Mouse (Mus musculus) mature B cell (primary cell): ENCODE data around the gene Cltb.

ENCODE experiments used
- in situ Hi-C: fragments of 300-500 bp; cut with MboI; formaldehyde crosslinking; loops from 2 replicates; pipeline ENCODE4 v1.14.3; 2019

The Cltb gene

DNA sequence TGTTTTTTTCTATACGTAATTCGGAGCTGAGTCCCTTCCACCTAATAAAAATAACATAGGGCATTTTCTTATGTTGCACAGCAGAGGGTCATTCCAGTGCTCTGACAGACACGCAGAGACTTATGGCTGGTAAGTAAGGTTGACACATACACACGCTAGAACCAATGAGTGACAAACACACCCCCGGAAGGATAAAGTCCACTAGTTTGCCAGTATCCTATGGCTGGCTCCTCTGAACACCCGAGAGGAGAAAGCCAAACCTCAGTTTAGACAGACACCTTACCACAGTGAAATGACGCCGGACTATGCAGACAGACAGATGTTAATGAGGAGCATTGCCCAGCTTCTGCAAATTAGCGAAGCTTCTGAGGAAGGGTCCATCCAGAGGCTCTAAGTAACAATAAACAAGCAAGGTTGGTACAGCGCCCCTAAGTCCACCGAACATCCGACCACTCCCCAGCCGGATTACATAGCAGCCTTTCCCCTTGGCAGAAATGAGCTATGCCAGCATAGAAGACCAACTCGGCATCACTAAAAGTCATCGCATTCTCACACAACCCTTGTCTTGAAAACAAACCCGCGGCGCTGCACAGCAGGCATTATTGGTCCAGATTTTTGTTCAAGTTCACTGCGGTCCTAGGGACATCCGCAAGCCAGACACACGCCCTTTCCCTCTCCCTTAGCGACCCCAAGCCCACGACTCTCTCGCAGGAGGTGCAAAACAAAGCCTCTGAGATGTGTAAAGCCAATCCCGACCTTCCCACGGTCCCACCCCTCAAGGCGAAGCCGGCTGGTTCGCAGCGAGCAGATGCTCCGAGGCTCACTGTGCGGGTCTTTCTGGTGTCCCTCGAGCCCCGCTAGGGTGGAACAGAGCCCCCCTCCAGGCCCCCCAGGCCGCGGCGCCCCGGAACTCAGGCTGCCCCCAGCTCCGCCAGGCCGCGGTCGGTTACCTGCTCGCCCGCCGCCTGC is 46.6 kb downstream of the Cltb start:
- in situ Hi-C loops: no loop called here

DNA sequence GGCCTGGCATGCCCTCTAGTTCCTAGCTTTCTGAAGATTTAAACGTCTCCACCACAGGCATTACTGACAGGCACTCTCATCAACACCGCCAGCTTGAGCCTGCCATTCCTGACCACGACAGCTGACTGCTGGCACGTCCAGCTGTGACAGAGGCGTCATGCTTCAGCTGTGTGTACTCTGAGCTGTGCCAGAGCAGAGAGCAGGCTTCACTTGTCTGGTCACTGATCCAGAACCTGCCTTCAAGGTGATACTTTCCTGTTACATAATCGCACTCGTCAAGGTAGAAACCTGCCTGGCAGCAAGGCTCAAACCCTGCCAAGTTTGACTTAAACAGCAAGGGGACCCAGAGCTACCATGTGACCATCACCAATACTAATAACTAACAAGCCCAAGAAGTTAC is 48.6 kb downstream of the Cltb start:
- in situ Hi-C loops: no loop called here

DNA sequence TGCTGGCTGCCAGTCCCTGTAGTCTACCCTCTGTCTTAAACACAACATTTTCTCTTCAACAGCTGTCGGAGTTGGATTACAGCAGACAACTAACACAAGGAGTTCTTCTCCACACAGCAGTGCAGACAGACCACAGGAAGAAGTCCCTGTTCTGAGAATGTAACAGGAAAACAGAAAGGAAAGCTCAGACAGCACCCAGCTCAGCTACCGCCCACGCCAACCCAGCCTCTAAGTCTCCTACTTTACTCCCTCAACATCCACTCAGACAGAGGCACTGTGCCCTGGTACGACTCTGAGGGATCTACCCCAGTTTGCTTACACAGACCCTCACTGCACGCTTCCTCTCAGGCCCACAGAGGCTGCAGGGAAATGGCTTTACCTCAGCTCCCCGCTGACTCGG is 50.5 kb downstream of the Cltb start:
- in situ Hi-C loops: no loop called here

DNA sequence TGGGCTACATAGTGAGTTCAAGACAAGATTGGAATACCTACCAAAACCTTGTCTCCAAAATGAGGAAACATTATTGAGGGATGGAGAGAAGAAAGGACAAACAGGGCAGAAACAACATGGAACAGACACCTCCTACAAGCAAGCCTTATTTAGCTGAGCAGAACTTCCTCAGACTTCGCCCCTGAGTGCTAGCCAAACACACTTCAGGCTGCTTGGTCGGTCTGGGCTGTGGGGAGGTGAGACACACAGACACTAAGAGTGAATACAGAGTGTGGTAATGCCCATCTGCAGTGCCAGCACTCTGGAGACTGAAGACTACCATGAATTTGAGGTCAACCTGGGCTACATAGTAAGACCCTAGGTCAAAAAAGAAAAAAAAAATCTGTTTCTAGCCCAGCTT is 51.5 kb downstream of the Cltb start:
- in situ Hi-C loops: no loop called here

DNA sequence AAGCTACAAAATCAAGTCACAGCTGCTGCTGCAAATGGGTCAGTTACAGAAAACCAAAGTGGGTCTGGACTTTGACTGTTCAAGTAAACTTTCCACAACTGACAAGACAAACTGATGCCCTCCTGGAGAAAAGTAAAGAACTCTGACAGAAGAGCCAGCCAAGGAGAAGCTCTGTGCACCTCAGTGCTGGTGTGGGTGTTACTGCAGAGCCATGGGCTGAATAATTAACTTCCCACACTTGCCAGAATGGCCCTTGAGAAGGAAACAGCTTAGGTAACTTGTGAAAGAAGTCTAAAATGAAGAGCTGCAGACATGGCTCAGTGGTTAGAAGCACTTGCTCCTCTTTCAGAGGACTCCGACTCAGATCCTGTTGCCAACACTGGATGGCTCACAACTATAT is 53.5 kb downstream of the Cltb start:
- in situ Hi-C loops: no loop called here

DNA sequence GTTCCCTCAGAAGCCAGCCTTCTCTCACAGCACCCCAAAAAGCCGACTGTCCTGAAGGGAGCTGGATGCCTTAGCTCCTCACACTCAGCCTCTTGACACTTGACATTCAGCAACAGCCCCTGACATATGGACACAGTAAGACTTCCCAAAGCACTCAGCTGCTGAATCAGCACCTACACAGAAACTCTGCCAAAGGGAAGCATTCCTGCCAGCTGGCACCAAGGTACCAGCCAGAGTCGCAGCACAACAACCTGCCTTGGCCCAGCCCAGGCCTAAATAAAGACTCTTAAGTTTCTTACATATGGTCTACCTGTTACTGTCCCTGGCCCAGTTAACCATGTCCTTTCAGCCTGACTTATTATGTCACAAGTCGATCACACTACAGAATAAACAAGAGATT is 54.3 kb downstream of the Cltb start:
- in situ Hi-C loops: no loop called here

DNA sequence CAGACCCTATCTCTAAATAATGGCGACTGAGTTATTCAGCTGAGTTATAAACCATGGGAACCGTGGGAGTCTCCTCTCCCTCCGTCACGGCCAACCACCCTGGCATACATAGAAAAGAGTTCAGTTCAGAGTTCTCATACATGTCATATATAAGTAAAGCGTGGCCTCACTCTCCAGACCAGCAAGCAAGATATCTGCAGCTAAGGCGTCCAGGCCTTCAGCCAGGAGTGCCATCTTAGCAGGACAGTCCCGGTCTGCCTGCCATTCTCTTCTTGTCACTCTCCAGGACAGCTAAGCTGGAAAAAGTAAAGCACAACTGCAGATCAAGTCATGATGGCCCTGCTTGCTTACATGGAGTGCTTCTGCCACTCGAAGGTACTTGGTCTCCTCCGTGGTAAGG is 55.0 kb downstream of the Cltb start:
- in situ Hi-C loops: no loop called here

DNA sequence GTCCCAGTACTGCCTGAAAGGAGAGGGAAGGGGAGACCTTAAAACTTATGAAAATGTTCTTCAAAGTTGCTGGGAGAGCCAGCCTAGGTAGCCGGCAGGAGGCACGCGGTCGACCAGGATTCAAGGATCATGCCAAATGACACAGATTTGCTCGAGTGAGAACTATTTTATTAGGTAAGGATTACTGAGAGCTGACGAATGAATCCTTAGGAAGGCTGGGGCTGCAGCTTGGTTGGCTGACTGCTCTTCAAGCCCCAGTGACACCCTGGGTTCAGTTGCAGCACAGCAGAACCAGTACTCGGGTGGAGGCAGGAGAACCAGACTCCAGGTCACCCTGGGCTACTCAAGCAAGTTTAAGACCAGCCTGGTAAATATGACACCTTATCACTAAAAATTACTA is 63.1 kb downstream of the Cltb start:
- in situ Hi-C loops: no loop called here
